Mouse (Mus musculus) gastrocnemius, postnatal 36 days (tissue): ENCODE results near the gene Olfr160. TPM values are rescaled to one million over a fixed set of nuclear protein-coding genes. Genes with fewer than 3 reads are reported as not detected.

Source experiments
- DNase-seq, 2 experiments: peaks; one replicate each; pipeline ENCODE4 v3.0.0; 2022
- intact Hi-C: fragments of 180-260 bp; cut with DNase I; formaldehyde crosslinking; loops from one replicate; pipeline ENCODE4 v1.15.1; 2025
- long read RNA-seq, 2 experiments: library from polyadenylated mRNA; stranded (forward); transcript quantifications; one replicate each; pipeline ENCODE4 v2.0.0; 2021
- total RNA-seq, 2 experiments: library from RNA; stranded (reverse); gene quantifications; 2 replicates each; pipeline ENCODE4 v1.2.3; 2021

Gene Olfr160
- total RNA-seq, result not detected
- long read RNA-seq, experiment 1, result 0 reads
- long read RNA-seq, experiment 2, result 0 reads

GRCm38 (mm10) chr9:37716150-37716549 lies at the start of gene Olfr160:
Gene Olfr160 (minus strand): TSS chr9:37716250.
- no peak for DNase-seq
- intact Hi-C loops, result no loop called here

GRCm38 (mm10) chr9:37762541-37762940 lies 46.5 kb upstream of the Olfr160 start:
- intact Hi-C loops, result no loop called here
- DNase-seq, result no peak

GRCm38 (mm10) chr9:37761728-37762127 lies 45.7 kb upstream of the Olfr160 start:
- DNase-seq, result no peak
- intact Hi-C loops, result no loop called here

DNA sequence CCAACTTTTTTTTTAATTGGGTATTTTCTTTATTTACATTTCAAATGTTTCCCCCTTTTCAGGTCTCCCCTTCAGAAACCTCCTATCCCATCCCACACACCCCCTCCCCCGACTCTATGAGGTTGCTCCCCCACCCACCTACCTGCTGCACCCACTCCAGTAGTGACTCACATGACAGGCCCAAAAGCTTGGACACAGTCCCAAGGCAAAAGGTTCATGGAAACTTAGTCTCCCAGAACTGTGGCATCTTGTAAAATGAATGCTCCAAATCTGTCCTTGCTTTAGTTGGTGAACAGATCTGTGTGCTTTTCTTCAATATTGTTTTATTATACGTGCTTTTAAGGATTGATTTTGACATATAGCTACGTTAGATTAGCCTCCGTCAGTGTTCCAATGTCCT lies 36.0 kb upstream of the Olfr160 start:
- intact Hi-C loops, result no loop called here
- no peak for DNase-seq

DNA sequence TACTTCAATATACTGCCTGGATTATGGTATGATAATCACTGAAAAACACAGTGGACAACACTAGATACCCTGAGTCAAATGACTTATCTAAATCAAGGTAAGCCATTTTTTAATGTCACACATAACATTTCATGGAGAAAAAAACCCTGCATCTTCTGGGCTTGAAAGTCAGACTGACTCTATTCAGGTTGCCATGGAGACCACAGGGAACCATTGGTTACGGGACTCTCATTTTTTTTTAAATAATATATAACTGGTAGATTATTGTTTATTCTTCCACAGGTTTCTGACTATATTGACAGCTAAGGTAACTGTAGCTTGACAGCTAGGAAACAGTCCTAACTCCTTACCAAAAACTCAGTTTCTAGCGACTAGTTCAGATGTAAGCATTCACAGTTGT lies 35.4 kb upstream of the Olfr160 start:
- intact Hi-C loops, result no loop called here
- DNase-seq, result no peak

DNA sequence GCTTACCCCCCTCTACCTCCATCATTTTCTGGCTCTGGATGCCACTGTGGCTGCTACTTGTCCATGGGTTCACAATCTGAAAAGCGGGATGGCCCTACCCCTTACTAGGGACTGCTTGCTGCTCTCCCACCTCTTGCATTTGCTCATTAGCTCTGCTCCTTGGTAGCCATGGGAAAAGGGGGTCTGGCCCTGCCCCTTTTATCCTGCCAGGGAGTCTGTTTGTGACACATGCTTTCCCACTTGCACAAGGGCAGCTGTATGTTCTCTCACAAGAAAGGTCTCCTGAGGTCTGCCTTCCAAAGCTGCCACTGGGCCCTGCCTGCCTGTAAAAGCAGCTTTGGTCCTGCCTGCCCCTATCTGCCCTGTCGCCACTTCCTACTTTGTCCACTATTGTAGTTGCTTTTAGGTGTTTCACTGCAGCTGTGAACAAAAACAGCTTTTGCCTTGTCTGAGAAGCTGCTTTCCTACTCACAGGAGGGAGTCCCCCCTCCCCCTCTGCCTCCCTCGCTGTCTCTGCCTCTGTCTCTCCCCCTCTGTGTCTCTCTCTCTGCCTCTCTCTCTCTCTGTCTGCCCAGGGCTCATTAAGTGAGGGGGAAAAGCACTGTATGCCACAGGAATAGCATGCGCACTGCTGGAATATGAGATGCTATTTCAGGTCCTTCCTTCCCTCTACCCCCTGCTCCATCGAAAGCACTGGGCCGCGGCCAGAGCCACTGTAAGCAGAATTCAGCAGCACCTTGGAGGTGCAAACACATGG lies 34.4 kb upstream of the Olfr160 start:
- intact Hi-C loops, result no loop called here
- no peak for DNase-seq

GRCm38 (mm10) chr9:37744806-37745205 lies 28.8 kb upstream of the Olfr160 start, which contains the start of gene Olfr874:
Gene Olfr874 (plus strand): TSS chr9:37745106.
- intact Hi-C loops, result no loop called here
- DNase-seq, result no peak

DNA sequence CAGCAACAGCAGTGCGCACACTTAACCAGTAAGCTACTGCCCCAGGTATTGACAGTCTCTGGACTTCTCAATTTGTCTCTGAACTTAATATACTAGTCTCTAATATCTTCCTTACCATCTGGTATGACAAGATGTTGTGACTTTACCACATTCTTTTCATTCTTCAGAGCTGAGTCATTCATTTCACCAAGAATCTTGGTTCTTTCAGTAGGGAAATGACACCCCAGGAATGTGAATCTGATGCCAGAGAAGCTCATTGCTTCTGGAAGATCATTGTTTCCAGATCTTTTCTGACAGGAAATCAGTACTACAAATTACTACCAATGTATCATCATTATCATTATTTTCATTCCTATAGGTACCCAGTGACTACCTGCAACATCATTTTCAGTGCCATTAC lies 18.3 kb upstream of the Olfr160 start:
- intact Hi-C loops, result no loop called here
- DNase-seq, result no peak

DNA sequence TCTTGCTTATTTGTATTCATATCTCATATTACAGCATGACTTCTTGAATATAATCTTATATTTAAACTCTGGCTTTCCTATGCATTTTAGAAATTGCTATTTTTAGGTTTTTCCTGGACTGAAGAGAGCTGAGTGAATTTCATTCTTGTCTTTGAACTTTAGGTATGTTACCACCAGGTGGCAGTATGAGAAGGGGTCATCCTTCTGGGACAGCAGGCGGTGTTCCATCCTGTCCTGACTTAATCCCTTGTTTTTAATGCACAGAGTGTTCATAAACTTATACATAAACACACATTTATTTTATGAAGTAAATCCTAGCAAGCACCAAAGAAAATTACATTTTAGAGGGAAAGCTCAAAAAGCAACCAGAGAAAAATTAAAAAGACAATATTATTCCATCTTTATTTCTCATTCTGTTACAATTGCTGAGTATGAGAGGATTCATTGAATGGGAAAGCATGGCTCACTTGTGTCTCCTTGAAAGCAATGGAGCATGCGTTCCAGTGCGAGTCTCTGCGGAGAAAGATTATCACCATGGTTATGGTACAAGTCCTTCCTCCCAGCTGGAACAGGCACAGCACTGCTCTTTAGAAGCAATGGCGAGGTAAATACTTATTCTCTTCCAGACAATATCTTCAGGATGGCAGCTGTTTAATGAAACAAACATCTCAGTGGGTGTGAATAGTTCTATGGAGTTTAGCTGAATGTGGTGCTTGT lies 25.9 kb downstream of the Olfr160 start:
- no peak for DNase-seq
- intact Hi-C loops, result loop anchor here (2.0 kb wide), 1 partner anchor 243 kb away; no protein-coding TSS in a partner anchor

DNA sequence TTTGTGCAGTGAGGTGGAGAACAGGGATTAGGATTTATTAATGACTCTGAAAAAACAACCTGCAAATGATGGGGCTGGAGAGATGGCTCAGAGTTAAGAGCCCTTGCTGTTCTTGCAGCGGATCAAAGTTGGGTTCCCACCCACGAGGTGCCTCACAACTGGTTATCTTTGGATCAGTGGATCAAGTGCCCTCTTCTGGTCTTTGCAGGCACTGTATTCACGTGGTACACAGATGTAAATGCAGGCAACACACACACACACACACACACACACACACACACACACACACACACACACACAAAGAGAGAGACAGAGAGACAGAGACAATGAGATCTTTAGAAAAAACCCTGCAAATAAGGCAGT lies 28.1 kb downstream of the Olfr160 start:
- no peak for DNase-seq
- intact Hi-C loops, result no loop called here

DNA sequence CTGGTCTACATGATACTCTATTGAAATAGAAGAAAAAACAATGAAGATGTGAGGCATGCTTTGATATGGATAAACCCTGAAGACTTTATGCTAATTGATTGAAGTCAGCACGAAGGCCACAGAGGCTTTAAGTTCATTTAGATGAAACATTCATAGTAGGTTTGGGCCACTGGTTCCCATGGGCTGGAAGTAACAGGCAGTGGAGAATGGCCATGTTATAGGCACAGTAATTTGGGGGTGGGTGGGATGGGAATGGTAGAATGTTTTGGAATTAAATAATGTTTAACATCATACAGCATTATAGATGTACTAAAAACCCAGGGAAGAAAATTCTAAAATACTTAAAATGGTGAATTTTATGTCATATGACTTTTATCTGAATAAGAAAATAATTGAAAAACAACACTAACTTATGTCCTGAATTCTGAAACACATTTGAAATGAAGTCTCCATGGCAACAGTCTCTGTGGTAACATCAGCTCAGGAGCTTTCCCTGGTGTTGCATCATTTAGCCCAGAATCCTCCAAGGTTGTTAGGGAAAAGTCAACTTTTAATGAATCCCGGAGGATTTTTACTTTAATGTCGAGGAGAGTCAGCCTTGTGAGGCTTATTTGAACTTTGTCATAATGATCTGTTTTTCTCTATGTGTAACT lies 28.6 kb downstream of the Olfr160 start:
- DNase-seq, result no peak
- intact Hi-C loops, result no loop called here

- no peak for DNase-seq
- intact Hi-C loops, result no loop called here
Observed at GRCm38 (mm10) chr9:37681123-37681522, 34.9 kb downstream of the Olfr160 start.

DNA sequence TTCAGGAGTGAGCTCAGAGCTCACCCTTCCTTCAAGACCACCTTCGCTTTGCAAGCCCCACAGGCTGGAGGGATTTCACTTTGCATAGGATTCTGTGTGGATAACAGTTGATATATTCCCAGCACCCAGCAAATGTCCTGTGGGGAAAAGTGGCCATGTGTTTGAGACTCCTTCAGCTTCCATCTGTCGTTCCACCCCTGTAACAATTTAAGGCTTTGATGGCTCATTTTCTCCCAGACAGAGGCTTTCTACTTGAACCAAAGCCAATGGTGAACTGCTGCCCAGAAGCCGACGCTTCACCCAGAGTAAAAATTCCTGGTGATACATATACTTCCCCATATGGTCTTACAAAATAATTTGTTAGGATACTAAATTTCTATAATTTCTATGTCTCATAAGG lies 40.8 kb downstream of the Olfr160 start:
- intact Hi-C loops, result no loop called here
- DNase-seq, result no peak

DNA sequence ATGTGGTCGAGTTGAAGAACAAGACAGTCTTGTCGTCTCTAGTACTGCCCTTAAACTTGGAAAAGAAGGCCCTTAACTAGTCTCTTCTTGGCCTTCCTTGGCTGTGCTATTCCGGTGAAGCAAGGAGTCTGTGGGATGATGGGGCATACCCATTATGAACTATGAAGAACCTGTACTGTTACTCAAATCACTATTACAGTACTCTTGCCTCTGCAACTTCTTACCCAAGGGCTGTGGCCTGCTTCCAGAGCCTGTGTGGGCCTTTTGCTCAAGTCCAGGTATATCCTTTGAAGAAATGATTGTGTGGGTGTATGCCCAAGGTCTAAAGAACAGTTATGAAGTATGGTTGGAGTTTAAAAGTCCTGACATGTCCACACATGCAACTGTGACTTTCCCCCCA lies 45.8 kb downstream of the Olfr160 start:
- intact Hi-C loops, result no loop called here
- DNase-seq, result no peak

- intact Hi-C loops, result no loop called here
- no peak for DNase-seq
Observed at GRCm38 (mm10) chr9:37669678-37670077, 46.4 kb downstream of the Olfr160 start.

DNA sequence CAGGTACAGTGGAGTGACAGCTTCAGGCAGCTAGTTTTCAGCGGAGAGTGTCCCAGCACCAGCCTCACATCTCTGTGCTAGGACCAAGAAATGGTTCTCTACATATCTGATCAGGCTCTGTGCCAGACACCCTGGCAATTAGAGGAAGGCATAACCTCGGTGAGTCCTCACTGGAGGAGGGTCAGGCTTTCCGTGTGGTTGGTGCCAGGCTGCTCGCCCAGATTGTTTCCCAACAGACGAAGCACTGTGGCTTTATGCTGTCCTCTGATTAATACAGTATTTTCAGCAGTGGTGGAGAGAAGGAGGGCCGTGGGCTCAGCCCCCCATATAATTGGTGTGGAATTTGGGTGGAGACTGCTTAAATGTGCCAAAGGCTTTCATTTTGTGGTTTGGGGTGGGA lies 46.9 kb downstream of the Olfr160 start, which contains the start of gene Panx3:
Gene Panx3 (minus strand): TSS at position 121 of the 400 bp plus-strand sequence.
- intact Hi-C loops, result no loop called here
- no peak for DNase-seq

GRCm38 (mm10) chr9:37666045-37666444 lies 50.0 kb downstream of the Olfr160 start:
- DNase-seq, result no peak
- intact Hi-C loops, result no loop called here

DNA sequence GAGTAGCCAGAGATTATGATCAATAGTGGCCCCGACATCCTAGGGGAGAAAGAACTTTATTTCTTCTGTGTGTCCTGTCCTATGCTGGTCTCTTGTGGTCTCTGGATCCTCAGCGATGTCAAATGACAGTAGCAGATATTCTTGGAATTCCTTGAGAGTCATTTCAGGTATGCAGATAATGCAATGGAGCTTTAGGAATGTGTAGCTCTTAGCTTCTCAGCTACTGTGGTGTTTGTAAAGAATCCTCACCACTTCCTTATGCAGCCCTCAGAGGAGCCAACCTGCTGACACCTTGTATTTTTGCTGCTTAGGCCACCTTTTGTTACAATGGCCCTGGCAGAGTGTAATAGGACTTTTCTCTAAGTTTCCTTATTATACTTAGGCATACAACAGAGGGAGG lies 51.4 kb downstream of the Olfr160 start:
- intact Hi-C loops, result no loop called here
- DNase-seq, result no peak

- intact Hi-C loops, result no loop called here
- DNase-seq, result no peak
Observed at GRCm38 (mm10) chr9:37663210-37663609, 52.8 kb downstream of the Olfr160 start.

GRCm38 (mm10) chr9:37659413-37659812 lies 56.6 kb downstream of the Olfr160 start:
- DNase-seq, result no peak
- intact Hi-C loops, result no loop called here
